Mouse (Mus musculus) neural tube, embryonic 11.5 days (tissue): ENCODE measurements around the gene Eif4g1. TPM values are rescaled to one million over a fixed set of nuclear protein-coding genes. Genes with fewer than 3 reads are reported as not detected.
A peak's percentile ranks its signal among the peaks of the same experiment; 100 is the strongest.

Experiments
- ATAC-seq: fragments of 200-750 bp; cut with Nextera tagmentation; 2 replicates; pipeline ENCODE4 v1.8.0; 2017; ENCODE audit warnings: moderate number of reproducible peaks, mild to moderate bottlenecking, moderate TSS enrichment, moderate library complexity; ENCODE audit not compliant: insufficient read depth, low FRiP score, low TSS enrichment
- DNase-seq: peaks from one replicate; pipeline ENCODE4 v3.0.0-alpha.2; 2015; ENCODE audit warnings: low spot score
- H3K27ac ChIP-seq: fragments of 300-500 bp; sonication (generic); 2 replicates; pipeline ENCODE4 v1.5.1; 2014; ENCODE audit warnings: low read depth, mild to moderate bottlenecking, low read length
- H3K27me3 ChIP-seq: fragments of 300-500 bp; sonication (generic); 2 replicates; pipeline ENCODE4 v1.6.1; 2014; ENCODE audit warnings: mild to moderate bottlenecking, low read length, mixed read lengths; ENCODE audit not compliant: control insufficient read depth, insufficient read depth
- H3K36me3 ChIP-seq: fragments of 300-500 bp; sonication (generic); 2 replicates; pipeline ENCODE4 v1.6.1; 2014; ENCODE audit warnings: mild to moderate bottlenecking, low read length, moderate library complexity, mixed read lengths; ENCODE audit not compliant: control insufficient read depth, insufficient read depth
- H3K4me1 ChIP-seq: fragments of 300-500 bp; sonication (generic); 2 replicates; pipeline ENCODE4 v1.6.1; 2014; ENCODE audit warnings: low read length, mixed read lengths; ENCODE audit not compliant: control insufficient read depth, insufficient read depth
- H3K4me2 ChIP-seq: fragments of 300-500 bp; sonication (generic); 2 replicates; pipeline ENCODE4 v1.6.1; 2014; ENCODE audit warnings: low read depth, mild to moderate bottlenecking, moderate library complexity
- H3K4me3 ChIP-seq: fragments of 300-500 bp; sonication (generic); 2 replicates; pipeline ENCODE4 v1.5.1; 2014; ENCODE audit warnings: low read depth, low read length
- H3K9ac ChIP-seq: fragments of 300-500 bp; sonication (generic); 2 replicates; pipeline ENCODE4 v1.6.1; 2014; ENCODE audit warnings: mild to moderate bottlenecking, low read length
- H3K9me3 ChIP-seq: fragments of 300-500 bp; sonication (generic); 2 replicates; pipeline ENCODE4 v1.6.1; 2016; ENCODE audit warnings: low read length; ENCODE audit not compliant: control insufficient read depth
- WGBS: fragments of 180-500 bp; shearing (Covaris S2); extraction: QIAGEN DNeasy Blood & Tissue Kit; methylation state at CpG from one replicate; pipeline ENCODE4 v1.1.7; 2014; 5-methylcytosine and 5-hydroxymethylcytosine counted together
- polyA plus RNA-seq: library from polyadenylated mRNA; unstranded; fragments of >200 nt; fragmentation: Nextera tagmentation; extraction: Ambion mirVana; gene quantifications from 2 replicates; pipeline ENCODE4 v1.2.1, GENCODE M21; 2014

Gene Eif4g1
- polyA plus RNA-seq, 1 experiment from 2014 or later = 164 TPM

DNA sequence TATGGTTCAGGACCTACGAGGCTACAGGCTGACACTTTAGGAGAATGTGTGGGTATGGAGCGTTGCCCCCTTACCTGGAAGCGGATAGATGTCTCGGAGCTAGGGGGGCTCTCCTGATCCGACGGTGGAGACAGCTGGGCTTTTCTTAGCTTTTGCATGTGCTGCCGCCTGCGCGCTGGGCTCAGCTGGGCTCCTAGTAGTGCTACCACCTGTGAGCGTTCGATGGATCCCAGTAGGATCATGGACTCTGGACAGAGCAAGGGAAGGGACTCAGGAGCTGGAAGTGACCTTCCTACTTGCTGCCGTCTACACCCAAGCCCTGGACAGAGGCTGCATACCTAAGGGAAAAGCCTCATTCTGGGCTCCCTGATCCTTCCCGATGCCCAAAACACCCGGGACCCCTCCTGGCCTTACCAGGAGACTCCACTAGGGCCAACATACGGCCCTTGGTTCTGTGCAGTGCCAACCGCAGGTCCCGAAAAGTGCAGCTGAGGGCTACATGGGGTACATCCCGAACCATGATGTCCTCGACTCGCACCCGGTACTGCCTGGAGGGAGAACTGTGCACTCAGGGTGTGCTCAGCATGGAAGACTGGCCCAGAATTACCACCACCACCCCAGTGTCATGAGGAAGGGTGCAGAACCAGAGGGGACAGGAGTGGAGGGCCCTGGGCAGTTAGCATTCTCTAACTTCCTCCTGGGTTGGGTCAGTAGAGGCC lies 40.3 kb downstream of the Eif4g1 start:
- ATAC-seq = 0 out of 2 replicates have a peak, but pooled peaks have one; percentile 8
- H3K9ac ChIP-seq = no peak overlapping the region

DNA sequence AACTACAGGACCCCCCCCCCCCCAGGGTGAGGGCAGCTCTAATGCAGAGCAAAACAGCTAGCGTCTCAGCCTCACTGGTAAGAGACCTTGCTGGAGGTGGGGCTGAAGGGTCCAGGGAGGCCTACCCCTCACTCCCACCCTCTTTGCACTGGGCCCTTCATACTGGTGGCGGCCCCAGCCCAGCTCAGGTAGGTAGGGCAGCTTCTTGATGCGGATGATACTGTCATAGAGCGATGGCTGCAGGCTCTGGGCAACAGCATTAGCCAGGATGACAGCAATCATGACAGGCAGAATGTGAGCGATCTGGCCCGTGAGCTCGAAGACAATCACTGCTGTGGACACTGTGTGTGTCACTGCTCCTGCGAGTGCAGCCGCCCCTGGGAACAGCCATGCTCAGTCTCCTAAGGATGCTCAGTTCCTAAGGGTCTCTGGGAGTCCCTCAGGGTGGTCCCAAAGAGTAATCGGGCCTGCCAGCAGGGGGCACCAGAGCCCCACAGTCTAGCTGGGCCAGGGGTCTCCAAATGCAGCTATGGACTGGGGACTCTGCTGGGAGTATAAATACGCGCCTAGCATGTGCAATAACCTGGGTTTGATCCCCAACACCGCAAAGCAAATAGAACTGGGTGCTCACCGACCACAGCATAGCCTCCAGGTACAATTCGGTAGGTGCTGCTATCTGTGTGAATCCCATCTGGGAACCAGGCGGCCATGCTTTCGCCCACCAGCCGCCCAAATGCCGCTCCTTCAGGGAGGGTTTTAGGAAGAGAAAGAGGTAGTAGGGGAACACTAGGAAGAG lies 41.0 kb downstream of the Eif4g1 start:
- ATAC-seq (peak; percentile 71), DNase-seq (peak; percentile 83)
- Histone ChIP-seq H3K36me3 (peaks cover 8% of the 10 kb centered on the region), H3K9me3 (no peaks in the 10 kb centered on the region), H3K4me2 (no peak overlapping the region), H3K4me1 (0 out of 2 replicates have a peak, but pooled peaks cover 4% of the 10 kb centered on the region), H3K4me3 (no peak overlapping the region), H3K9ac (no peak overlapping the region), H3K27ac (no peak overlapping the region), H3K27me3 (no peaks in the 10 kb centered on the region)
- WGBS = 78% methylated on average over 19 of the region's 19 CpGs

More for the DNA sequence above, 40.3 kb downstream of the Eif4g1 start:
- Histone ChIP-seq H3K4me2 (no peak overlapping the region), H3K27ac (no peak overlapping the region), H3K4me1 (no peaks in the 10 kb centered on the region), H3K9me3 (no peaks in the 10 kb centered on the region), H3K27me3 (no peaks in the 10 kb centered on the region), H3K36me3 (peaks cover 8% of the 10 kb centered on the region), H3K4me3 (no peak overlapping the region)
- 91% methylated on average over 21 of the region's 21 CpGs for WGBS
- DNase-seq = no peak

DNA sequence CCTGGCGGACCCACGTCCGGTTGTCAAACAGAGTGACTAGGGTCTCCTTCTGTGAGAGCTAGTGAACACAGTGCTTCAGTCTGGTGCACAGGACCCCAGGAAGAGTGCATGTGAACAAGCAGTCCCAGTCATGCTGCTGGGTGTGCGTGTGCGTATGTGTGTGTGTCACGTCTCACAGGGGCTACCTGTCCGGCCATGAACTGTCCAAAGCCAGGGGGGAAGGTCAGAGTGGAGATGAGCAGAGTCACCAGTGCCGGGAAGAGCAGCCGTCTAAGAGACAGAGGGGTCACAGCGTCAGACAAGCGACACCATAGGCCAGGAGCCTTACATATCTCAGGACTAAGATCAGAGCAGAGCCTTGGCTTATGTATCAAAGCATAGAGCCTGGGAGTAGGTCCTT lies 42.3 kb downstream of the Eif4g1 start:
- ATAC-seq (no peak), DNase-seq (no peak)
- Histone ChIP-seq H3K9me3 (no peaks in the 10 kb centered on the region), H3K27me3 (no peaks in the 10 kb centered on the region), H3K4me3 (no peak overlapping the region), H3K36me3 (peaks cover 8% of the 10 kb centered on the region), H3K4me1 (peaks cover 14% of the 10 kb centered on the region), H3K9ac (no peak overlapping the region), H3K4me2 (no peak overlapping the region), H3K27ac (no peak overlapping the region)
- WGBS = 92% methylated on average over 11 of the region's 11 CpGs

DNA sequence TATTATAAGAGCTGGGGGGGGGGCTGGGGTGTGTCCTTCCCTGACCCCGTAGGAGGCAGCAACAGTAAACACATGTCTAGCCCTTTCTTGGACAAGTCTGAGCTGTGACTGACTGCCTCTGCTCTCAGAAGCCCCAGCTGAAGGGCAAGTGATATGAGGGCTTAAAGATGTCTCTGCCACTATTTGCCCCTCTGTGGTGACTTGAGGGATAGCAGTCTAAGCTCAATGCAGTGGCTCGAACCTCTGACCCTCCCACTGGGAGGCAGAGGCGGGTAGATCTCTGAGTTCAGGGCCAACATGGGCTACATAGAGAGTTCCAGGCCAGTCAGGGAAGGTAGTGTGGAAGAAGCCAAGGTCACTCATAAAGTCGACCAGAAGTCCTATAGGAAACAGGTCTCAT lies 42.7 kb downstream of the Eif4g1 start:
- peaks cover 14% of the 10 kb centered on the region for H3K4me1 ChIP-seq
- peaks cover 7% of the 10 kb centered on the region for H3K36me3 ChIP-seq
- WGBS = 90% methylated on average over 4 of the region's 4 CpGs

DNA sequence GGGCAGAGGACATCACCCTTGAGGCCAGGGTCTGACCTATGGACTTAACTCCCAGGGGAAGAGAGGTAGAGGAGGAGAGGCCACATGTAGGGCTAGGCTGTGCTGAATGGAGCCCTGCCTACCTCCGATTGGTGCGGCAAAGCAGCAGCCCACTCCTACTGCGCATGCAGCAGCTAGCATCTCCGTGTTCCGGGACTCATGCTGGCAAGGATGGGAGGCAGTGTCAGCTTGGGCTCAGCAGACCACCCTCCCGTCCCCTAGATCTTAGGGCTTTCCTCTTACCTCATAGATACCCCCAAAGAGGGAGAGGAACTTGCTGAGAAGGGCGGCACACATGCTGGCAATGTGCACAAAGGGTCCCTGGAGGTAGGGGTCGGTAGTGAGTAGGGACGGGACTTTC lies 44.1 kb downstream of the Eif4g1 start:
- Histone ChIP-seq H3K4me3 (no peak overlapping the region), H3K4me1 (peaks cover 23% of the 10 kb centered on the region), H3K27me3 (no peaks in the 10 kb centered on the region), H3K9me3 (no peaks in the 10 kb centered on the region), H3K4me2 (no peak overlapping the region), H3K9ac (no peak overlapping the region), H3K27ac (no peak overlapping the region), H3K36me3 (peaks cover 6% of the 10 kb centered on the region)
- 79% methylated on average over 9 of the region's 9 CpGs for WGBS
- DNase-seq = no peak
- ATAC-seq = no peak

More for the DNA sequence above, 42.7 kb downstream of the Eif4g1 start:
- Histone ChIP-seq H3K9me3 (no peaks in the 10 kb centered on the region), H3K4me3 (no peak overlapping the region), H3K9ac (no peak overlapping the region), H3K27ac (no peak overlapping the region), H3K27me3 (no peaks in the 10 kb centered on the region), H3K4me2 (no peak overlapping the region)
- no peak for ATAC-seq
- no peak for DNase-seq

DNA sequence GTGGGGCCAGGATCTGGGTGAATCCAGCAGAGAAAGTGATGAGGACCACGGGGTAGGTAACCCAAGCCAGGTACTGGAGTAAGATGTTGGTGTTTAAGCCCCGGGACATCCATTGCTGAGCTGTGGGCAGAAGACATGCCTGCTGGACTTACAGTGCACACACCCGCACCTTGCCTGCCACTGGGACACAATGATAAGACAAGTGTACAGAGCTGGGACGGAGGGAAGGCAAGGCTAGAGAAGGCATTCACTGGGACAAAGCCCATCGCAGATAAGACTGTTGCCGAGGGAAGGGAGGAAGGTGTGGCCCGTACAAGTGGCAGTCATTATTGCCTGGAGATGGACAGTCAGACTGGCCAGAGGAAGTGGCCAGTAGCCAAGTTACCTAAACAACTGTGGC lies 44.8 kb downstream of the Eif4g1 start:
- Histone ChIP-seq H3K27me3 (no peaks in the 10 kb centered on the region), H3K4me1 (peaks cover 25% of the 10 kb centered on the region), H3K9ac (no peak overlapping the region), H3K4me2 (no peak overlapping the region), H3K9me3 (no peaks in the 10 kb centered on the region), H3K4me3 (no peak overlapping the region), H3K27ac (no peak overlapping the region), H3K36me3 (peaks cover 6% of the 10 kb centered on the region)
- DNase-seq (no peak), ATAC-seq (no peak)
- 91% methylated on average over 7 of the region's 7 CpGs for WGBS

DNA sequence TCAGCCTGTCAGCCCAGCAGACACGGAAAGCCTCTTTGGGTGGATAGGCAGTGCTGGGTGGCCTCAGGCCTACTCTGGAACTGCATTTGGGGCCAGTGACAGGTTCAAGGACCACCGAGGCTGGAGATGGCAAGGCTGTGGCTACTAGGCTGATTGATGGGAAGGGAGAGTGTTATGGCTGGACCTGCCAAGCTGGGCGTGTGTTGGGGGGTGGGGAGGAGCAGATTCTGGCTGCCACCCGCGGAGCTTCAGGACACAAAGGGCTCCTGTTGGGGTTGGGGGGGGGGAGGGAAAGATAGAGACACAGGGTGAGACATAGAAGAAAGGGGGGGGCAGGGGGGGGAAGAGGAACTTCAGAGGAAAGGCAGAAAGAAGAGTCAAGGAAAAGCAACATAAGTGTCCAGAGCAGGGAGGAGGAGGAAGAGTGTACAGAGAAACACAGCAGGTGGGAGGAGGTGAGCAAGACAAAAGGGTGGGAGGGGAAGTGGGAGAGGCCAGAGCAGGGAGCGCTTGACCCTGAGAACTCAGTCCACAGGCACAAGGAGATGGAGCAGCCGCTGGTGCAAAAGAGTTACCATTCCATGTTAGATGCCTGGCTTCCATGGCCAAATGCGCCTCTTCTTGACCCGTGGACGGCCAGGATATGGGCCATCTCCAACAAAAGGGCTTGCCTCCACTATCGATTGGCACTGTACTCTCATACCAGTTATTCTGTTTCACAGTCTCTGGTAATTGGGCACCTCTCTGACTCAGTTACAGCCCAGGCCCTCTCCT lies 46.4 kb downstream of the Eif4g1 start:
- no peaks in the 10 kb centered on the region for H3K27me3 ChIP-seq
- H3K4me1 ChIP-seq = peaks cover 30% of the 10 kb centered on the region
- H3K9ac ChIP-seq = peak overlapping the region; percentile 82
- peak overlapping the region; percentile 93 for H3K4me2 ChIP-seq
- ATAC-seq = no peak
- peaks cover 6% of the 10 kb centered on the region for H3K36me3 ChIP-seq
- H3K4me3 ChIP-seq = peak overlapping the region; percentile 63
- DNase-seq = no peak
- H3K27ac ChIP-seq = no peak overlapping the region
- no peaks in the 10 kb centered on the region for H3K9me3 ChIP-seq
- WGBS = 28% methylated on average over 11 of the region's 11 CpGs

DNA sequence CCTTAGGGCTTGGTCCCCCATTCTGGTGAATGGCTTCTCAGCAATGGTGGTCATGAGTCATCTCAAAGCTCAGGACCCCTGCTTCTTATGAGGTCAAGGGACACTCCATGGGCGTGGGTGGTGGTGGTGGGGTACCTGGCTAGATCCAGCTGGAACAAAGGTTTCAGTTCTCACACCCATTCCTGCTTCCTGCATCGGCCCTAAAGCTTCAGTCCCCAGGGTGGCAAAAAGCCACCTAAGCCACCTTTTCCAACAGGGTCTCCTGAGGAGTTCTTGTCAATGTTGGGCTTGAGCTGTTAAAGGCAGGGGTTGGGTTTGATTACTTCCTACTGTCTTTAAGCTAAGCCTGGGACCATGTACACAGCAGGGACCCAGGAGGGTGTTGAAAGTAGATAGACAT lies 47.0 kb downstream of the Eif4g1 start:
- Histone ChIP-seq H3K27me3 (no peaks in the 10 kb centered on the region), H3K9ac (peak overlapping the region; percentile 82), H3K27ac (no peak overlapping the region), H3K9me3 (no peaks in the 10 kb centered on the region), H3K4me1 (peaks cover 30% of the 10 kb centered on the region), H3K36me3 (peaks cover 6% of the 10 kb centered on the region), H3K4me2 (peak overlapping the region; percentile 93), H3K4me3 (peak overlapping the region; percentile 63)
- ATAC-seq (no peak), DNase-seq (no peak)
- 47% methylated on average over 2 of the region's 2 CpGs for WGBS
